Mouse (Mus musculus): ENCODE measurements around the gene Litaf. TPM values are rescaled to one million over a fixed set of nuclear protein-coding genes. Genes with fewer than 3 reads are reported as not detected.
"Not testable (repeated sequence)": the region's sequence is repeated elsewhere in the genome, so short reads cannot be mapped to it uniquely, and the experiment has no call there.

The Litaf gene
- total RNA-seq, 2 experiments from 2014 or later: 5.4 to 9.4 TPM

- ATAC-seq (replicated peaks; ENCODE audit: low FRiP score, low TSS enrichment, poor library complexity, severe bottlenecking): no peak; the same call in 1 of the 2 replicates
Measured at GRCm38 (mm10) chr16:10969342-10969741, 96.6 kb downstream of the Litaf start.

- no peak for ATAC-seq (replicated peaks; ENCODE audit: low FRiP score, low TSS enrichment, poor library complexity, severe bottlenecking)
Measured at GRCm38 (mm10) chr16:10968299-10968698, 97.7 kb downstream of the Litaf start.

GRCm38 (mm10) chr16:10967756-10968155, 98.2 kb downstream of the Litaf start:
- no peak for ATAC-seq (replicated peaks; ENCODE audit: low FRiP score, low TSS enrichment, poor library complexity, severe bottlenecking)

- no peak for ATAC-seq (replicated peaks; ENCODE audit: low FRiP score, low TSS enrichment, poor library complexity, severe bottlenecking)
Measured at GRCm38 (mm10) chr16:10967013-10967412, 98.9 kb downstream of the Litaf start.

GRCm38 (mm10) chr16:10965034-10965433, 100.9 kb downstream of the Litaf start:
- no peak for ATAC-seq (replicated peaks; ENCODE audit: low FRiP score, low TSS enrichment, poor library complexity, severe bottlenecking)

GRCm38 (mm10) chr16:10960916-10961315, 105.0 kb downstream of the Litaf start:
- no peak for ATAC-seq (replicated peaks; ENCODE audit: low FRiP score, low TSS enrichment, poor library complexity, severe bottlenecking)

GRCm38 (mm10) chr16:10958763-10959440, 107.1 kb downstream of the Litaf start:
- no peak for ATAC-seq (replicated peaks; ENCODE audit: low FRiP score, low TSS enrichment, poor library complexity, severe bottlenecking)

GRCm38 (mm10) chr16:10958307-10958706, 107.7 kb downstream of the Litaf start:
- ATAC-seq (replicated peaks; ENCODE audit: low FRiP score, low TSS enrichment, poor library complexity, severe bottlenecking): not testable (repeated sequence)

- no peak for ATAC-seq (replicated peaks; ENCODE audit: low FRiP score, low TSS enrichment, poor library complexity, severe bottlenecking)
Measured at GRCm38 (mm10) chr16:10957794-10958193, 108.2 kb downstream of the Litaf start.

GRCm38 (mm10) chr16:10956938-10957685, 108.8 kb downstream of the Litaf start:
- no peak for ATAC-seq (replicated peaks; ENCODE audit: low FRiP score, low TSS enrichment, poor library complexity, severe bottlenecking)

GRCm38 (mm10) chr16:10955078-10955477, 110.9 kb downstream of the Litaf start:
- ATAC-seq (replicated peaks; ENCODE audit: low FRiP score, low TSS enrichment, poor library complexity, severe bottlenecking): no peak

GRCm38 (mm10) chr16:10952881-10953280, 113.1 kb downstream of the Litaf start:
- no peak for ATAC-seq (replicated peaks; ENCODE audit: low FRiP score, low TSS enrichment, poor library complexity, severe bottlenecking)

- ATAC-seq (replicated peaks; ENCODE audit: low FRiP score, low TSS enrichment, poor library complexity, severe bottlenecking): no peak
Measured at GRCm38 (mm10) chr16:10952071-10952470, 113.9 kb downstream of the Litaf start.

GRCm38 (mm10) chr16:10951581-10951980, 114.4 kb downstream of the Litaf start:
- no peak for ATAC-seq (replicated peaks; ENCODE audit: low FRiP score, low TSS enrichment, poor library complexity, severe bottlenecking)

GRCm38 (mm10) chr16:10950539-10950938, 115.4 kb downstream of the Litaf start:
- ATAC-seq (replicated peaks; ENCODE audit: low FRiP score, low TSS enrichment, poor library complexity, severe bottlenecking): no peak

GRCm38 (mm10) chr16:10947724-10948123, 118.2 kb downstream of the Litaf start:
- ATAC-seq (replicated peaks; ENCODE audit: low FRiP score, low TSS enrichment, poor library complexity, severe bottlenecking): no peak

- no peak for ATAC-seq (replicated peaks; ENCODE audit: low FRiP score, low TSS enrichment, poor library complexity, severe bottlenecking)
Measured at GRCm38 (mm10) chr16:10945381-10946127, 120.4 kb downstream of the Litaf start.

- no peak for ATAC-seq (replicated peaks; ENCODE audit: low FRiP score, low TSS enrichment, poor library complexity, severe bottlenecking)
Measured at GRCm38 (mm10) chr16:10944545-10944944, 121.4 kb downstream of the Litaf start.

- ATAC-seq (replicated peaks; ENCODE audit: low FRiP score, low TSS enrichment, poor library complexity, severe bottlenecking): no peak
Measured at GRCm38 (mm10) chr16:10943257-10943656, 122.7 kb downstream of the Litaf start.

- ATAC-seq (replicated peaks; ENCODE audit: low FRiP score, low TSS enrichment, poor library complexity, severe bottlenecking): no peak
Measured at GRCm38 (mm10) chr16:10940661-10941060, 125.3 kb downstream of the Litaf start.
